Mouse (Mus musculus) left cerebral cortex, postnatal 10 days (tissue): Measurements from ENCODE around the gene Bcl6. TPM values are rescaled to one million over a fixed set of nuclear protein-coding genes. Genes with fewer than 3 reads are reported as not detected.

Experiments
- DNase-seq, 2 experiments: peaks; one replicate each; pipeline ENCODE4 v3.0.0; 2021 to 2022; ENCODE audit warnings: low spot score in 2 of 2, mixed read lengths in 1 of 2; ENCODE audit errors: extremely low spot score in 1 of 2
- intact Hi-C: fragments of 180-260 bp; cut with DNase I; formaldehyde crosslinking; loops from one replicate; pipeline ENCODE4 v1.15.1; 2025
- total RNA-seq, 2 experiments: library from RNA; stranded (reverse); gene quantifications; 2 replicates each; pipeline ENCODE4 v1.2.3; 2021

Bcl6 gene
- total RNA-seq, 2 experiments from 2014 or later, result 23.0 to 25.8 TPM

- intact Hi-C loops, result loop anchor here (10.0 kb wide), 6 partner anchors 504 to 1974 kb away; no protein-coding TSS in a partner anchor
- DNase-seq, result peak in 1 of 2 experiments; percentile 55
Observed at GRCm38 (mm10) chr16:23980991-23981720, 7.5 kb downstream of the Bcl6 start.

GRCm38 (mm10) chr16:23980201-23980870 lies 8.3 kb downstream of the Bcl6 start:
- intact Hi-C loops, result loop anchor here (10.0 kb wide), 6 partner anchors 504 to 1974 kb away; no protein-coding TSS in a partner anchor
- DNase-seq, result no peak

- intact Hi-C loops, result no loop called here
Observed at GRCm38 (mm10) chr16:23979446-23979845, 9.2 kb downstream of the Bcl6 start.

GRCm38 (mm10) chr16:23978495-23978894 lies 10.2 kb downstream of the Bcl6 start:
- DNase-seq, result no peak
- intact Hi-C loops, result no loop called here

More at GRCm38 (mm10) chr16:23979446-23979845, 9.2 kb downstream of the Bcl6 start:
- DNase-seq, result no peak

GRCm38 (mm10) chr16:23977732-23978131 lies 10.9 kb downstream of the Bcl6 start:
- DNase-seq, result no peak
- intact Hi-C loops, result no loop called here

- intact Hi-C loops, result no loop called here
- no peak for DNase-seq
Observed at GRCm38 (mm10) chr16:23976196-23976595, 12.5 kb downstream of the Bcl6 start.

GRCm38 (mm10) chr16:23973635-23974367 lies 14.9 kb downstream of the Bcl6 start:
- intact Hi-C loops, result no loop called here
- DNase-seq, result no peak

- intact Hi-C loops, result no loop called here
- DNase-seq, result no peak
Observed at GRCm38 (mm10) chr16:23972901-23973300, 15.8 kb downstream of the Bcl6 start.

GRCm38 (mm10) chr16:23972126-23972740 lies 16.4 kb downstream of the Bcl6 start:
- intact Hi-C loops, result no loop called here
- no peak for DNase-seq

GRCm38 (mm10) chr16:23969919-23970318 lies 18.7 kb downstream of the Bcl6 start:
- intact Hi-C loops, result no loop called here

GRCm38 (mm10) chr16:23968888-23969287 lies 19.8 kb downstream of the Bcl6 start:
- DNase-seq, result no peak
- intact Hi-C loops, result no loop called here

More at GRCm38 (mm10) chr16:23969919-23970318, 18.7 kb downstream of the Bcl6 start:
- DNase-seq, result no peak

GRCm38 (mm10) chr16:23967301-23967700 lies 21.4 kb downstream of the Bcl6 start:
- DNase-seq, result no peak
- intact Hi-C loops, result no loop called here

GRCm38 (mm10) chr16:23966066-23966465 lies 22.6 kb downstream of the Bcl6 start:
- intact Hi-C loops, result no loop called here
- no peak for DNase-seq

- intact Hi-C loops, result no loop called here
- DNase-seq, result no peak
Observed at GRCm38 (mm10) chr16:23964706-23965367, 23.8 kb downstream of the Bcl6 start.

GRCm38 (mm10) chr16:23963896-23964668 lies 24.6 kb downstream of the Bcl6 start:
- DNase-seq, result no peak
- intact Hi-C loops, result no loop called here

- intact Hi-C loops, result no loop called here
- no peak for DNase-seq
Observed at GRCm38 (mm10) chr16:23962401-23962800, 26.3 kb downstream of the Bcl6 start.

- intact Hi-C loops, result no loop called here
- DNase-seq, result no peak
Observed at GRCm38 (mm10) chr16:23958938-23959337, 29.7 kb downstream of the Bcl6 start.

GRCm38 (mm10) chr16:23953959-23954260 lies 34.7 kb downstream of the Bcl6 start:
- DNase-seq, result no peak

More at GRCm38 (mm10) chr16:23953959-23954260, 34.7 kb downstream of the Bcl6 start:
- intact Hi-C loops, result loop anchor here (1.0 kb wide), 2 partner anchors 404 to 502 kb away; no protein-coding TSS in a partner anchor
